Mouse (Mus musculus): Measurements from ENCODE around the gene Fbxl22. TPM values are rescaled to one million over a fixed set of nuclear protein-coding genes. Genes with fewer than 3 reads are reported as not detected.

The Fbxl22 gene
- total RNA-seq, 2 experiments from 2014 or later, result 16.9 to 27.6 TPM

- DNase-seq (ENCODE audit: low spot score in 2 of 2), result no peak
These were observed 5.4 kb downstream of the Fbxl22 start for GRCm38 (mm10) chr9:66508890-66509399.

GRCm38 (mm10) chr9:66507684-66508083, 6.7 kb downstream of the Fbxl22 start:
- no peak for DNase-seq (ENCODE audit: low spot score in 2 of 2)

- no peak for DNase-seq (ENCODE audit: low spot score in 2 of 2)
These were observed 8.0 kb downstream of the Fbxl22 start for GRCm38 (mm10) chr9:66506424-66506823.

GRCm38 (mm10) chr9:66506011-66506410, 8.4 kb downstream of the Fbxl22 start:
- DNase-seq (ENCODE audit: low spot score in 2 of 2), result no peak

- no peak for DNase-seq (ENCODE audit: low spot score in 2 of 2)
These were observed 9.1 kb downstream of the Fbxl22 start for GRCm38 (mm10) chr9:66505141-66505917.

- DNase-seq (ENCODE audit: low spot score in 2 of 2), result no peak
These were observed 9.9 kb downstream of the Fbxl22 start for GRCm38 (mm10) chr9:66504518-66504917.

- DNase-seq (ENCODE audit: low spot score in 2 of 2), result no peak
These were observed 10.4 kb downstream of the Fbxl22 start for GRCm38 (mm10) chr9:66503879-66504411.

- DNase-seq (ENCODE audit: low spot score in 2 of 2), result no peak
These were observed 13.1 kb downstream of the Fbxl22 start for GRCm38 (mm10) chr9:66501248-66501647.

- DNase-seq (ENCODE audit: low spot score in 2 of 2), result no peak
These were observed 20.4 kb downstream of the Fbxl22 start for GRCm38 (mm10) chr9:66493992-66494391.

- DNase-seq (ENCODE audit: low spot score in 2 of 2), result no peak
These were observed 22.0 kb downstream of the Fbxl22 start for GRCm38 (mm10) chr9:66492361-66492760.

- no peak for DNase-seq (ENCODE audit: low spot score in 2 of 2)
These were observed 25.6 kb downstream of the Fbxl22 start for GRCm38 (mm10) chr9:66488786-66489185.

GRCm38 (mm10) chr9:66483429-66483828, 31.0 kb downstream of the Fbxl22 start:
- no peak for DNase-seq (ENCODE audit: low spot score in 2 of 2)

- no peak for DNase-seq (ENCODE audit: low spot score in 2 of 2)
These were observed 36.6 kb downstream of the Fbxl22 start for GRCm38 (mm10) chr9:66477785-66478184.

- no peak for DNase-seq (ENCODE audit: low spot score in 2 of 2)
These were observed 49.3 kb downstream of the Fbxl22 start for GRCm38 (mm10) chr9:66465087-66465486.

Other genes with a start within 250 kb of the Fbxl22 start
- 10 to 100 TPM; 35.7 to 38.7 TPM for gene Herc1, start 164.1 kb downstream of the Fbxl22 start, total RNA-seq (2021)
- gene Usp3, start 78.5 kb upstream of the Fbxl22 start, total RNA-seq (2021), result 10 to 100 TPM; 33.3 to 35.8 TPM
- gene Car12, start 199.1 kb upstream of the Fbxl22 start, total RNA-seq (2021), result 1 to 10 TPM; 1.4 to 2.2 TPM

Data from gastrocnemius, postnatal 4 days (tissue).